Mouse (Mus musculus) kidney, adult 2 months (tissue): ENCODE data around the gene Gcsam.

ENCODE experiments used
- CTCF ChIP-seq: fragments of 200-500 bp; conservative IDR thresholded peaks from 2 replicates; pipeline ENCODE4 v1.5.1; 2011; ENCODE audit warnings: low read depth, mild to moderate bottlenecking, control low read depth, low read length, moderate library complexity, mixed read lengths; ENCODE audit not compliant: insufficient read depth, insufficient read length
- POLR2A ChIP-seq: fragments of 200-500 bp; IDR thresholded peaks from one replicate; pipeline ENCODE4 v1.6.1; 2011; ENCODE audit warnings: low read depth, low read length, control low read depth

- no peak for TF ChIP-seq CTCF
- no peak for TF ChIP-seq POLR2A
Observed at GRCm38 (mm10) chr16:45670005-45670404, 59.8 kb downstream of the Gcsam start.
